Mouse (Mus musculus) midbrain, postnatal 0 days (tissue): ENCODE measurements around the gene Rab20. TPM values are rescaled to one million over a fixed set of nuclear protein-coding genes. Genes with fewer than 3 reads are reported as not detected.
A peak's percentile ranks its signal among the peaks of the same experiment; 100 is the strongest.
"Not testable (repeated sequence)": the region's sequence is repeated elsewhere in the genome, so short reads cannot be mapped to it uniquely, and the experiment has no call there.

Source experiments
- ATAC-seq: fragments of 200-750 bp; cut with Nextera tagmentation; 2 replicates; pipeline ENCODE4 v1.8.0; 2017; ENCODE audit warnings: moderate number of reproducible peaks, mild to moderate bottlenecking, moderate TSS enrichment, moderate library complexity; ENCODE audit not compliant: low FRiP score
- DNase-seq: peaks from one replicate; pipeline ENCODE4 v3.0.0-alpha.2; 2015; ENCODE audit warnings: low spot score
- H3K27ac ChIP-seq: fragments of 300-500 bp; sonication (generic); 2 replicates; pipeline ENCODE4 v1.5.1; 2014; ENCODE audit warnings: low read depth, mild to moderate bottlenecking, low read length, mixed read lengths
- H3K27me3 ChIP-seq: fragments of 300-500 bp; sonication (generic); 2 replicates; pipeline ENCODE4 v1.6.1; 2014; ENCODE audit warnings: low read length, control low read depth, mixed read lengths; ENCODE audit not compliant: insufficient read depth
- H3K36me3 ChIP-seq: fragments of 300-500 bp; sonication (generic); 2 replicates; pipeline ENCODE4 v1.6.1; 2014; ENCODE audit warnings: low read length, control low read depth, mixed read lengths; ENCODE audit not compliant: insufficient read depth
- H3K4me1 ChIP-seq: fragments of 300-500 bp; sonication (generic); 2 replicates; pipeline ENCODE4 v1.6.1; 2014; ENCODE audit warnings: mild to moderate bottlenecking, control low read depth, antibody characterized with exemption, low read length, mixed read lengths; ENCODE audit not compliant: insufficient read depth
- H3K4me2 ChIP-seq: fragments of 300-500 bp; sonication (generic); 2 replicates; pipeline ENCODE4 v1.6.1; 2014; ENCODE audit warnings: low read depth, mild to moderate bottlenecking, low read length, mixed read lengths; ENCODE audit not compliant: poor library complexity, severe bottlenecking
- H3K4me3 ChIP-seq: fragments of 300-500 bp; sonication (generic); 2 replicates; pipeline ENCODE4 v1.5.1; 2014; ENCODE audit warnings: low read depth, mild to moderate bottlenecking, low read length, moderate library complexity
- H3K9ac ChIP-seq: fragments of 300-500 bp; sonication (generic); replicated peaks from 2 replicates; pipeline ENCODE4 v1.6.1; 2014; ENCODE audit warnings: mild to moderate bottlenecking, low read length, moderate library complexity, mixed read lengths; ENCODE audit not compliant: poor library complexity, severe bottlenecking
- H3K9me3 ChIP-seq: fragments of 300-500 bp; sonication (generic); 2 replicates; pipeline ENCODE4 v1.6.1; 2016; ENCODE audit warnings: low read length, control low read depth
- CTCF ChIP-seq: IDR thresholded peaks from 2 replicates; pipeline ENCODE4 v1.5.1; 2016; ENCODE audit warnings: antibody characterized with exemption, mild to moderate bottlenecking
- WGBS: fragments of 180-500 bp; shearing (Covaris S2); extraction: QIAGEN DNeasy Blood & Tissue Kit; methylation state at CpG from one replicate; pipeline ENCODE4 v1.1.7; 2014; 5-methylcytosine and 5-hydroxymethylcytosine counted together
- polyA plus RNA-seq: library from polyadenylated mRNA; unstranded; fragments of >200 nt; fragmentation: Nextera tagmentation; extraction: Ambion mirVana; gene quantifications from 2 replicates; pipeline ENCODE4 v1.2.1, GENCODE M21; 2015
- total RNA-seq: library from RNA; depleted of rRNA; stranded (reverse); fragments of >200 nt; gene quantifications from 2 replicates; pipeline ENCODE4 v1.2.3, GENCODE M21; 2014

The Rab20 gene
- total and polyA plus RNA-seq, 2 experiments from 2014 or later = 0.60 to 0.72 TPM

DNA sequence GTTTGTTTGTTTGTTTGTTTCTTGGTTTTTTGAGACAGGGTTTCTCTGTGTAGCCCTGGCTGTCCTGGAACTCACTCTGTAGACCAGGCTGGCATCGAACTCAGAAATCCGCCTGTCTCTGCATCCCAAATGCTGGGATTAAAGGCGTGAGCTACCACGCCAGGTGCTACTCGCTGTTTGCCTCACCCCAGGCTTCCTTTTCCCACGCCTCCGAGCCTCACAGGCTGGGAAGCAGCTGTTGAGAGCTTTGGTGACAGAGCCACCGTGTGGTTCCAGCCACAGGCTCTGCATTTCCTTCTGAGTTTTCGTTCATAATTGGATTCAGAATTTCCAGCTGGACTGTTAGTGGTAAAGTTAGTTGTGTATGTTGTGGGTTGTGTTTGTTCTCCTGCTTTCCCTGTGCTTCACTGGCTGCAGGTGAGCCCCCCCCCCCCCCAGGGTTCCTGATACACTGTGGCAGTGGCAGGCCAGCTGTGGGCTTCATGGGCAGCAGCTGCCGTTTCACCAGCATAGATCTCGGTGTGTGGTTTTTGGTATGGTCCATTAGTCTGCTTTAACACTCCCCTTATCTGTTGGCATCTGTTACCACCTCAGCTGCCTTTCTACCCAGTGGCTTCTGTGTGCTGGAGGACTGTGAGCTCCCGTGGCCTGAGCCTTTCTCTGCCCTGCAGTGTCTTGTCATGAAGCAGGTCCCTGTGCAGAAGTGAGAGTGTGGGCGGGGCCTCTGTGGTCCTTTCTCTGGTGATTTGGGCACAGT is 25.1 kb upstream of the Rab20 start:
- H3K9ac ChIP-seq = no peak overlapping the region
- H3K4me1 ChIP-seq = no peaks in the 10 kb centered on the region
- no peak overlapping the region for H3K4me3 ChIP-seq
- no peaks in the 10 kb centered on the region for H3K9me3 ChIP-seq
- no peak overlapping the region for H3K27ac ChIP-seq
- no peak for ATAC-seq
- WGBS = 89% methylated on average over 13 of the region's 13 CpGs
- no peaks in the 10 kb centered on the region for H3K27me3 ChIP-seq
- H3K4me2 ChIP-seq = no peak overlapping the region
- no peak for DNase-seq
- no peak for TF ChIP-seq CTCF
- H3K36me3 ChIP-seq = peaks cover 45% of the 10 kb centered on the region

DNA sequence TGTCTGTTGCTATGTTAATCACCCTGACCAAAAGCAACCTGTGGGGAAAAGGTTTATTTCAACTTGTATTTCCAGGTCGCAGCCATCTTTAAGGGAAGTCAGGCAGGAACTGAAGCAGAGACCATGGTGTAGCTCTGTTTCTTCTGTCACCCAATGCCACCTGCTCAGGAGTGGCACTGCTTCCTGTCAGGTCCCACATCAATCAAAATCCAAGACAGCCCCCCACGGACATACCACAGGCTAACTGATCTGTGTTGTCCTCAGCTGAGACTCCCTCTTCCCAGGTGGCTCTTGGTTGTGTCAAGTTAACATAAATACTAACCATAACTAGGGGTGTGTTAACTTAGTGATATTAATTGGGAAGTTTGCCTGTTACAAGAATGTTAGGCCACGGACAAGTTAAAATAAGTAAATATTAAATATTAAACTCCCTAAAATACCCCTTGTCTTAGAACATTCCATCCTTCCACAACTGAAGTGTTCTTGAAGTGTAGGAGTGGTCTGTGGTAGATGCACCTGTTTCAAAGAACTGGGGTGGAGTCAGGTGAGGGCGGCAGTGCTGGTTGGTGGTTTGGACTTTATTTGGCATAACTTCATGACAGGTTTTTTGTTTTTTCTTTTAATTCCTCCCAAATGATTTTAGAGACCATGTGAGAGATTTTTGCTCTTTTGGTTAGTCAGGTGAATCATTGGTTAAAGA is 20.4 kb upstream of the Rab20 start:
- Histone ChIP-seq H3K36me3 (peaks cover 5% of the 10 kb centered on the region), H3K4me1 (peaks cover 6% of the 10 kb centered on the region), H3K9ac (no peak overlapping the region), H3K27ac (no peak overlapping the region), H3K4me2 (no peak overlapping the region), H3K9me3 (no peaks in the 10 kb centered on the region), H3K27me3 (no peaks in the 10 kb centered on the region), H3K4me3 (no peak overlapping the region)
- DNase-seq (no peak), ATAC-seq (no peak)
- 89% methylated on average over 4 of the region's 4 CpGs for WGBS
- TF ChIP-seq CTCF = no peak

DNA sequence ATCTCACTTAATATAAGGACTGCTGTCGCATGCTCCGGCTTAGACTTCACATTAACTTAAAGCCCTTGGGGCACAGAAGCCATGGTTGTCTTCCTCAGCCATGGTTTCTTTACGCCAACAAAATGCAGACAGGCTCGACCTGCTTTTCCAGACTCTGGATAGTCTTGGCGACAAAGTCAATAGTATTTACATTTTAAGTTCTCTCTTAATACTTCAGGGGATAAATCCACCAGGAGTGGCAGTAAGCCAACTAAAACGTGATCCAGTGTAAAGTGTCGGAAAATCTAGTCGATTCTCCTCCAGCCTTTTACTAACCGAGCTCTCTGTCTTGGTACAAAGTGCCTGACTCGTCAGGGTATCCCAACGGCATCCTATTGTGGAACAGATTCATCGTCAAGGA is 19.8 kb upstream of the Rab20 start:
- H3K4me1 ChIP-seq = peaks cover 6% of the 10 kb centered on the region
- WGBS = 79% methylated on average over 12 of the region's 12 CpGs
- H3K36me3 ChIP-seq = no peaks in the 10 kb centered on the region
- no peaks in the 10 kb centered on the region for H3K9me3 ChIP-seq
- DNase-seq = no peak
- no peaks in the 10 kb centered on the region for H3K27me3 ChIP-seq
- no peak for TF ChIP-seq CTCF
- H3K9ac ChIP-seq = peak overlapping the region; percentile 76; the same call in 1 of the 2 replicates
- no peak overlapping the region for H3K27ac ChIP-seq
- peak overlapping the region; percentile 86 for H3K4me3 ChIP-seq
- no peak for ATAC-seq
- peak overlapping the region; percentile 48 for H3K4me2 ChIP-seq

DNA sequence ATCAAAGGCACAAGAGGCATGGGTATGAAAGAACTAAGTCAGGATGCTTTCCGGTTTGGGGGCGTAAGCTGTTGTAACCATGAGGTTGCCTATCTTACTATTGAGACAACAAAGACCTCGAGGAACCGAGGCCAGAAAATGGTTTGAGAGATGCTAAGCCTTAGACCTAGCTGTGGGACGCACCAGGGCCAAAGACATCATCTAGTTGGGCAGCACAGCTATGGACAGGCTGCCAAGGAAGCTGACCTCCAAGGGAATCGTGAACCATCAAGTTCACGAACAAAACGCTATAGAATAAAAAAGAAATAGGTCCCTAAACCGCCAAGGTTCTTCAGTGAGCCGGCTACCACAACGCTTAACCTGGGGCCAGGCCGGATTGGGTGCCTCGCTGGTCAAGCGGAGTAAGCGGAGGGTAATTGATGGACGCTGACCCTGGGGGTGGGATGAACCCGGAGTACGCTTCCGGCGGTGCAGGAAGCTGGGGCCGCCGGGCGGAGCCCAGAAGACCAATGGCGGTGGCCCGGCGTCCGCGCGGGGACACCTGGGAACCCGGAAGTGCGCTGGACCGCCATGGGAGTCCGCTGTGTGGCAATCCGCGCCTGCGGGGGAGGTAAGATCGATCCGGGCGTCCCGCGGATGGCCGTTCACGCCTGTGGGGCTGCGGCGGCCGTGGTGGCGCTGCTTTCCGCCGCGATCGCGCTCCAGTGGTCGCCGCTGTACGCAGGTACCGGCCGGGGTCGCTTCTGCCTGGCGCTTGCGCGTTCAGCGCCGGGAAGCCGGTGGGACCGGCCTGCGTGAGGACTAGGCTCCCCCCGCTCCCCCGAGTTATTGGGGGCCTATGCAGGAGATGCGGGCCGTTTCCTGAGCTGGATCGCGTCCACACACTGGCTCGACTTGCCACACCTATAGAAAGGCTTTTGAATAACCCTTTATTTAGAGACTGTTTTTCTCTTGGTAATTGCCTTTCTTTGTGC is 18.8 kb upstream of the Rab20 start, which contains the start of gene Naxd:
Naxd (plus strand) TSS at position 490 of the 974 bp plus-strand sequence.
- H3K36me3 ChIP-seq = no peaks in the 10 kb centered on the region
- no peaks in the 10 kb centered on the region for H3K27me3 ChIP-seq
- no peak for TF ChIP-seq CTCF
- peak within 1 kb of the TSS; percentile 86 for H3K27ac ChIP-seq
- peak within 1 kb of the TSS; percentile 48 for H3K4me2 ChIP-seq
- ATAC-seq = peak; percentile 95
- H3K4me3 ChIP-seq = peak within 1 kb of the TSS; percentile 86
- peaks cover 6% of the 10 kb centered on the region for H3K4me1 ChIP-seq
- DNase-seq = peak; percentile 96
- H3K9ac ChIP-seq = peak within 1 kb of the TSS; percentile 76
- WGBS = 4% methylated on average over 72 of the region's 73 CpGs
- no peaks in the 10 kb centered on the region for H3K9me3 ChIP-seq

DNA sequence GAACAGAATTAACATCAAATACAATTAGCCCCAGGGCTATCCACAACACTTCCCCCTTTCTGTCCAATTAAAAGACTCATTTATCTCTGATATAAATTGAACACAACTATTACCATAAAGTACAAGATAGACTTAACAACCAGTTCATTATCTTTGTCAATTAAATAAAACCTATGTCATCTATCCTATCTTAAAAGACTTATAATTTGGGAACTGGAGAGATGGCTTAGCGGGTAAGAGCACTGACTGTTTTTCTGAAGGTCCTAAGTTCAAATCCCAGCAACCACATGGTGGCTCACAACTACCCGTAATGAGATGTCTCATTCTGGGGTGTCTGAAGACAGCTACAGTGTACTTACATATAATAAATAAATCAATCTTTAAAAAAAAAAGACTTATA is 13.8 kb upstream of the Rab20 start:
- H3K9me3 ChIP-seq, H3K27ac ChIP-seq, H3K27me3 ChIP-seq, H3K9ac ChIP-seq, ATAC-seq, H3K4me1 ChIP-seq, H3K36me3 ChIP-seq, DNase-seq, H3K4me2 ChIP-seq, H3K4me3 ChIP-seq: not testable (repeated sequence)
- WGBS = 90% methylated on average over 2 of the region's 2 CpGs
